Mouse (Mus musculus): Measurements from ENCODE around the gene 0610012G03Rik. TPM values are rescaled to one million over a fixed set of nuclear protein-coding genes. Genes with fewer than 3 reads are reported as not detected.

The 0610012G03Rik gene
- polyA plus RNA-seq, 1 experiment from 2014 or later: 94.6 TPM

GRCm38 (mm10) chr16:31903239-31903638, 45.1 kb downstream of the 0610012G03Rik start:
- Histone ChIP-seq H3K4me3 (replicated peaks) (no peak overlapping the region), H3K36me3 (no peaks in the 10 kb centered on the region), H3K4me1 (0 out of 2 replicates have a peak, but pooled peaks cover 10% of the 10 kb centered on the region), H3K9me3 (no peaks in the 10 kb centered on the region), H3K27ac (no peak overlapping the region), H3K4me2 (no peak overlapping the region), H3K27me3 (replicated peaks) (no peaks in the 10 kb centered on the region), H3K9ac (no peak overlapping the region)
- WGBS: 86% methylated on average over 8 of the region's 8 CpGs
- no peak for ATAC-seq (ENCODE audit: insufficient read depth, low FRiP score, low read depth)

- no peaks in the 10 kb centered on the region for H3K36me3 ChIP-seq
- H3K4me1 ChIP-seq: peaks cover 15% of the 10 kb centered on the region; the same call in 1 of the 2 replicates
- no peak overlapping the region for H3K27ac ChIP-seq
- no peak overlapping the region for H3K4me2 ChIP-seq
- no peaks in the 10 kb centered on the region for H3K9me3 ChIP-seq
- H3K27me3 ChIP-seq (replicated peaks): no peaks in the 10 kb centered on the region
- ATAC-seq (ENCODE audit: insufficient read depth, low FRiP score, low read depth): no peak
- no peak overlapping the region for H3K4me3 ChIP-seq (replicated peaks)
- no peak overlapping the region for H3K9ac ChIP-seq
- WGBS: 90% methylated on average over 1 of the region's 1 CpGs
Observed at GRCm38 (mm10) chr16:31901886-31902285, 46.4 kb downstream of the 0610012G03Rik start.

GRCm38 (mm10) chr16:31898546-31899326, 49.6 kb downstream of the 0610012G03Rik start:
- H3K4me2 ChIP-seq: no peak overlapping the region
- no peak for ATAC-seq (ENCODE audit: insufficient read depth, low FRiP score, low read depth)
- 78% methylated on average over 18 of the region's 18 CpGs for WGBS
- no peak overlapping the region for H3K4me3 ChIP-seq (replicated peaks)
- no peak overlapping the region for H3K9ac ChIP-seq
- no peaks in the 10 kb centered on the region for H3K27me3 ChIP-seq (replicated peaks)
- H3K9me3 ChIP-seq: no peaks in the 10 kb centered on the region
- no peak overlapping the region for H3K27ac ChIP-seq
- peaks cover 6% of the 10 kb centered on the region; the same call in 1 of the 2 replicates for H3K4me1 ChIP-seq
- no peaks in the 10 kb centered on the region for H3K36me3 ChIP-seq

Small RNA genes within 50 kb of the gene (microRNA-seq; reads per million reads assigned to microRNA genes)
- not detected for gene Gm26269

Other genes with a start within 250 kb of the 0610012G03Rik start
- gene Meltf, start 69.7 kb downstream of the 0610012G03Rik start, polyA plus RNA-seq (2015; fragmentation: Nextera tagmentation; extraction: Ambion mirVana): 1.4 and 2.3 TPM in 2 replicates
- 0.51 and 0.72 TPM in 2 replicates for gene Pigz, start 14.6 kb downstream of the 0610012G03Rik start, polyA plus RNA-seq (2015; fragmentation: Nextera tagmentation; extraction: Ambion mirVana)
- gene Ncbp2, start within 50 bp of the 0610012G03Rik start, polyA plus RNA-seq (2015; fragmentation: Nextera tagmentation; extraction: Ambion mirVana): 94.6 and 95.5 TPM in 2 replicates
- 11.3 and 13.8 TPM in 2 replicates for gene Senp5, start 54.8 kb upstream of the 0610012G03Rik start, polyA plus RNA-seq (2015; fragmentation: Nextera tagmentation; extraction: Ambion mirVana)
- gene Pak2, start 130.8 kb upstream of the 0610012G03Rik start, polyA plus RNA-seq (2015; fragmentation: Nextera tagmentation; extraction: Ambion mirVana): 33.6 and 36.6 TPM in 2 replicates
- gene Pigx, start 151.2 kb upstream of the 0610012G03Rik start, polyA plus RNA-seq (2015; fragmentation: Nextera tagmentation; extraction: Ambion mirVana): 89.0 and 91.8 TPM in 2 replicates
- 26.6 and 27.8 TPM in 2 replicates for gene Cep19, start 151.3 kb upstream of the 0610012G03Rik start, polyA plus RNA-seq (2015; fragmentation: Nextera tagmentation; extraction: Ambion mirVana)
- gene Nrros, start 217.1 kb upstream of the 0610012G03Rik start, polyA plus RNA-seq (2015; fragmentation: Nextera tagmentation; extraction: Ambion mirVana): 16.3 and 19.5 TPM in 2 replicates
- 0.30 and 0.33 TPM in 2 replicates for gene Bex6, start 231.3 kb upstream of the 0610012G03Rik start, polyA plus RNA-seq (2015; fragmentation: Nextera tagmentation; extraction: Ambion mirVana)